Mouse (Mus musculus) embryonic facial prominence, embryonic 10.5 days (tissue): ENCODE measurements around the gene Tnks2. TPM values are rescaled to one million over a fixed set of nuclear protein-coding genes. Genes with fewer than 3 reads are reported as not detected.
"Not testable (repeated sequence)": the region's sequence is repeated elsewhere in the genome, so short reads cannot be mapped to it uniquely, and the experiment has no call there.

Experiments
- DNase-seq: peaks from one replicate; pipeline ENCODE4 v3.0.0-alpha.2; 2017; ENCODE audit warnings: low spot score
- H3K27ac ChIP-seq: fragments of 300-500 bp; sonication (generic); replicated peaks from 2 replicates; pipeline ENCODE4 v1.5.1; 2016; ENCODE audit warnings: mild to moderate bottlenecking
- H3K27me3 ChIP-seq: fragments of 300-500 bp; sonication (generic); replicated peaks from 2 replicates; pipeline ENCODE4 v1.6.1; 2016; ENCODE audit warnings: low read depth, mild to moderate bottlenecking; ENCODE audit not compliant: poor library complexity, severe bottlenecking
- H3K36me3 ChIP-seq: fragments of 300-500 bp; sonication (generic); replicated peaks from 2 replicates; pipeline ENCODE4 v1.6.1; 2016; ENCODE audit warnings: mild to moderate bottlenecking, moderate library complexity
- H3K4me1 ChIP-seq: fragments of 300-500 bp; sonication (generic); 2 replicates; pipeline ENCODE4 v1.6.1; 2016
- H3K4me3 ChIP-seq: fragments of 300-500 bp; sonication (generic); 2 replicates; pipeline ENCODE4 v1.5.1; 2016; ENCODE audit warnings: mild to moderate bottlenecking, moderate library complexity
- H3K9me3 ChIP-seq: fragments of 300-500 bp; sonication (generic); 2 replicates; pipeline ENCODE4 v1.6.1; 2016; ENCODE audit warnings: mild to moderate bottlenecking
- WGBS: fragments of 180-500 bp; shearing (Covaris S2); methylation state at CpG from one replicate; pipeline ENCODE4 v1.1.7; 2016; 5-methylcytosine and 5-hydroxymethylcytosine counted together
- polyA plus RNA-seq: library from polyadenylated mRNA; unstranded; fragments of >200 nt; fragmentation: Nextera tagmentation; extraction: Ambion mirVana; gene quantifications from 2 replicates; pipeline ENCODE4 v1.2.1, GENCODE M21; 2016

Gene Tnks2
- polyA plus RNA-seq, 1 experiment from 2014 or later: 60.3 TPM

DNA sequence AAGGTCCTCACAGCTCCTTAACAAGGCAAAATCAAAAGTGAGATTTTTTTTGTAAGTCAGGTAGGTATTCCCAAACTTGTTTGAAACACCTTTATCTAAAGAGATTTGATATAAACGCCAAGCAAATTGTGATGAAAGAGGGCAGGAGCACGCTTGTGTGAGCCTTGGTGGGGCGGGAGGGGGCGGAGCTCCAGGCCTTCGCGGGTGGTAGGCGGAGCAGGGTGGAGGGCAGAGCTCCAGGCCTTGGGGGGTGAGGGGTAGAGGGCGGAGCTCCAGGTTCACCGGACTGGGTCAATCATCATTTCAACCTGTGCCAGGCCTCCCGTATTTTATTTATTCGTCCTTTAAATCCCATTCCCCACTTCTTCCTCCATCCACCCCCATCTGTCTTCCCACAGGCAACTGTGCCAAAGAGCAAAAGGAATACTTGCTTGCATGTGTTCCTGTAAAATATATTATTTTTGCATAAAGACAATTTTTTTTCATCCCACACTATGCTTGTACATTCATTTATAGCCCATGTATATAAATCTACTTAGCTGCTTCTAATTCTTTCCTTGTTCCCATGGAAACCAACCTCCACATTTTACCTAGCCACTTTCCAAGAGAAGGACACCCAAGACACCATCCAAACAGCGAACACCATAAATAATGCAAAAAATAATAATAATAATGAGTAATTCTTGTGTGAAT, 24.4 kb upstream of the Tnks2 start:
- Histone ChIP-seq H3K9me3 (no peaks in the 10 kb centered on the region), H3K4me1 (no peaks in the 10 kb centered on the region), H3K27me3 (no peaks in the 10 kb centered on the region), H3K36me3 (no peaks in the 10 kb centered on the region), H3K4me3 (no peak overlapping the region), H3K27ac (no peak overlapping the region)
- no peak for DNase-seq
- WGBS: 35% methylated on average over 12 of the region's 12 CpGs

DNA sequence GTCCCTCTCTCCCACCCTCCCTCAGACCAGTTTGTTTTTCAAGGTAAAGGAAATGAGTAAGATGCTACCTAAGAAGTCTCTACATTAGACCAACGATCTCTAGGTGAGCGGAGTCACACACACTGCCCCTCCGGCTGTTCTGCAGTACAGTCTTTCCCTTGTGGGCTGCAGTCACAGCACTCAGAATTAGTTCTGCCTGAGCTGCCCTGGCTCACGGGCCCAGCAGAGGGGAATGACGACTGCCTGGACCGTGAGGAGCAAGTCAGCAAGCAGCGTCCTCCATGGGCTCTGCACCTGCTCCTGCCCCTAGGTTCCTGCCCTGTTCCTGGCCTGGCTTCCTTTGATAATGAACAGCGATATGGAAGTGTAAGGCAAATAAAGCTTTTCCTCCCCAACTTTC, 22.0 kb upstream of the Tnks2 start:
- WGBS: 52% methylated on average over 8 of the region's 8 CpGs
- H3K4me1 ChIP-seq: peaks cover 5% of the 10 kb centered on the region; the same call in 1 of the 2 replicates
- H3K36me3 ChIP-seq: no peaks in the 10 kb centered on the region
- H3K9me3 ChIP-seq: no peaks in the 10 kb centered on the region
- DNase-seq: no peak
- H3K27me3 ChIP-seq: peaks cover 8% of the 10 kb centered on the region
- H3K4me3 ChIP-seq: no peak overlapping the region
- no peak overlapping the region for H3K27ac ChIP-seq

DNA sequence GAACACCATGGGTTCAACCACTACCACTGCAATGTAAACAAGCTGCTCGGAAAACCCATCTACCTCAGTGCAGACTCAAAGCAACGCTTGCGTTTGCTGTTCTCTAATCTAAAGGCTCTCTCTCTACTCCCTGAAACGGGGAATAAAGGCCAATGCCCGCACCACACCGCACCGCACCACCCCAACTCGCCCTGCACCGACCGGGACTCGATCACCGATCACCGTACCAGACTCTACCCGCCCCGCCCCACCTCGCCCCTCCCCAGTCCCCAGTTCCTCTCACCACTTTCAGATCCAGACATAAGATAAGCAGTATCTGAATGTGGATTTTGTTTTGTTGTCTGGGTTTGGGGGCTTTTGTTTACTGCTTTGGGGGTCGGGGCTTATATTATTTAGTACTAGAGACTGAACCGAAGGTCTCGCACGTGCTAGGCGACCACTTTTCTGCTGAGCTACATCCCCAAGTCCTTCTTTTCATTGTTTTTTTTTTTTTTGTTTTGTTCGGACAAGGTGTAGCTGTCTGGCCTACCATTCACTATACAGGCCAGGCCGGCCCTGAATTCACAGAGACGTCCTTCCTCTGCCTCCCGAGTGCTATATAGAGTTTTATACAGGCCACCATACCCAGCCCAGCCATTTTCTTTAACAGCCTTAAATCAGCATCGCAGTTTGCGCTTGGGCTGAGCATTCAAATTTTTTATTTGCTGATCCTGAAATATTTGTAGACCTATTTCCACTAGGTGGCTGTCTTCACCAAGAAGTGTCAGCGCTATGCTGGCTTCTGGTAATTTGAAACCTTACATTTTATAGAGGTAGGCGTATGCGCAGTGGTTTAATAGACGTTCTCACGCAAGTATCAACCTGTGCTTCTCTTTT, 18.4 kb upstream of the Tnks2 start:
- H3K27me3 ChIP-seq: peaks cover 14% of the 10 kb centered on the region
- peak overlapping the region; percentile 45 for H3K4me3 ChIP-seq
- H3K36me3 ChIP-seq: no peaks in the 10 kb centered on the region
- H3K4me1 ChIP-seq: peaks cover 12% of the 10 kb centered on the region
- no peaks in the 10 kb centered on the region for H3K9me3 ChIP-seq
- H3K27ac ChIP-seq: no peak overlapping the region
- peak; percentile 37 for DNase-seq
- WGBS: 17% methylated on average over 32 of the region's 32 CpGs

DNA sequence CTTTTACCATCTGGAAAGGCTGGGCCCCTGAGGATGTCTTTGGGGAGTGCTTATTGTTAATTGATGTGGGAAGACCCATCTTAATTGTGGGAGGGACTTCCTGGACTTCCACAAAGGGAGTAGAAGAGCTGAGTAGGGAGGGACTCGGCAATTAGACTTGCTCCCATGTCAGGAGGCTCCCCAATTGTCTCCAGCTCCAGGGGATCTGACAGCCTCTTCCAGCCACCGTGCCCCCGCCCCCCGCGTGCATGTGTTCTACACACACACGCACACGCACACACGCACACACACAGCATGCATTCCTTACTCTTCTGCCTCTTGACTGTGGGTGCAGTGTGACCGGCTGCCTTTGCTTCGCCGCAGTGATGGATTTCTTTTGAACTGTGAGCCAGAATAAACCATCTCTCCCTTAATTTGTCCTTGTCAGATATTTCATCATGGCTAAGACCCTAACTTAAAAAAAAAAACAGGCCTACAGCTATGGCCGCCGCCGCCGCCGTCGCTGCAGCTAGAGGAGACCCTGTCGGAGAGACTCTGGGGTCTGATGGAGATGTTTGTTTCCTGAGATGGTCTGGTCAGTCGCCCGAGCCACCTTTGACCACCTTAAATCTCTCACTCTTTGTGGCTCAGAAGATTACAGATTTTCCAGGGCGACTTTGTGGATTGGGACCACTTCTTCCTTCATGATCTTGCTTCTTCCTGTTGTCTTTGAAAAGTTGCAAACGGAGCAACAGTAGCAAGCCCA, 15.7 kb upstream of the Tnks2 start:
- WGBS: 6% methylated on average over 22 of the region's 22 CpGs
- Histone ChIP-seq H3K36me3 (no peaks in the 10 kb centered on the region), H3K4me1 (peaks cover 12% of the 10 kb centered on the region), H3K4me3 (peak overlapping the region; percentile 58), H3K27me3 (peaks cover 14% of the 10 kb centered on the region), H3K27ac (peak overlapping the region; percentile 65), H3K9me3 (no peaks in the 10 kb centered on the region)
- DNase-seq: peak; percentile 64

DNA sequence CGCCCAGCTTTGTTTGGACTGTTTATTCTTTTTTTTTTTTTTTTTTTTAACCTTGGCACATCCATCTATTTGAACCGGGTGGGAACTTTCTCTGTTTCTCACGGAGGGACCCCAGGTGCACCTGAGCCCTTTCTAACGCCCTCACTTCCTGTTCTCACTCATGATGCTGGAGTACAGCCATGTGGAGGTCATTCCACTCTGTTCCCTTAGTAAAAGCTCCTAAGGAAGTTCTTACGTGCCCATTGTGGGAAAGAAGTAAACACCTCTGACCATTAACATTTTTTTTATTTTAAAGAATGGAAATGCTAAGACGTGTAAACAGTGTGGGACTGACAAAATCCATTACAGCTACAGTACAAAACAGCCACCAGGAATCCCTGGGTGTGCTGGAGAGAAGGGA, 14.8 kb upstream of the Tnks2 start:
- WGBS: 78% methylated on average over 6 of the region's 6 CpGs
- H3K27ac ChIP-seq: no peak overlapping the region
- H3K9me3 ChIP-seq: no peaks in the 10 kb centered on the region
- H3K4me3 ChIP-seq: no peak overlapping the region
- no peaks in the 10 kb centered on the region for H3K36me3 ChIP-seq
- H3K4me1 ChIP-seq: peaks cover 12% of the 10 kb centered on the region
- peaks cover 14% of the 10 kb centered on the region for H3K27me3 ChIP-seq
- no peak for DNase-seq

- Histone ChIP-seq H3K4me3 (no peak overlapping the region), H3K36me3 (no peaks in the 10 kb centered on the region), H3K27me3 (peaks cover 8% of the 10 kb centered on the region), H3K9me3 (no peaks in the 10 kb centered on the region), H3K27ac (no peak overlapping the region), H3K4me1 (peaks cover 8% of the 10 kb centered on the region)
- no peak for DNase-seq
- WGBS: 80% methylated on average over 4 of the region's 4 CpGs
Observed at GRCm38 (mm10) chr19:36820469-36820868, 13.6 kb upstream of the Tnks2 start.

DNA sequence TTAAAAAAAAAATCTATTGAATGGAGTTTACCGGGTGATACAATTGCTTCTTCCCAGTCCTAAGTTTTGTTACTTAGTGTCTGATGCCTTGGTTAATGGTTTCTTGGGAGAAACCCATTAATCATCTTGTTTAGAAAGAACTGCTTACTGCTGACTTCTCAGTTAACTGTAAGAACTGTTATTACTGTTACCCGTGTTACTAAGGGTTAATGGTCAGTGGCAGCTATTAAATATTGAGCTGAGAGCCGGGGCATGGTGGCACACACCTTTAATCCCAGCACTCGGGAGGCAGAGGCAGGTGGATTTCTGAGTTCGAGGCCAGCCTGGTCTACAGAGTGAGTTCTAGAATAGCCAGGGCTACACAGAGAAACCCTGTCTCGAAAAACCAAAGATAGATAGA, 12.7 kb upstream of the Tnks2 start:
- H3K4me3 ChIP-seq, H3K4me1 ChIP-seq, H3K27ac ChIP-seq, H3K36me3 ChIP-seq, DNase-seq, H3K9me3 ChIP-seq, H3K27me3 ChIP-seq: not testable (repeated sequence)
- 85% methylated on average over 6 of the region's 6 CpGs for WGBS

DNA sequence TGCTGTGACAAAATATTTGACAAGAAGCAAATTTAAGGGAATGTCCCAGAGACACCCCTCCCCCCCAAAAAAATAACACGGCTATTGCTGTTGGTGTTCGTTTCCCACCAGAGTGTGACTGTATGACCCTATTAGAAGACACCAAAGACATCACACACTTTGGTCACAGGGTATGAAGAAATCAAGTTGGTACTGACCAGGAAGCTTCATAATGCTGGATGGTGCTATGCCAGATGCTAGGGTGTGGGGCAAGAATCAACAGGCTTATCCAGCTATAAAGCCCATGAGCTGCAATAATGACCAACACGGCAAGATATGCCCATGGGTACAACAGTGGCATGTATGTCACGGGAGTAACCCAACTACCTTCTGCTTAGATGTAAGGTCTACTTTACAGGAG, 11.3 kb upstream of the Tnks2 start:
- no peaks in the 10 kb centered on the region for H3K36me3 ChIP-seq
- H3K27me3 ChIP-seq: no peaks in the 10 kb centered on the region
- no peaks in the 10 kb centered on the region for H3K9me3 ChIP-seq
- H3K27ac ChIP-seq: no peak overlapping the region
- peaks cover 8% of the 10 kb centered on the region; the same call in 1 of the 2 replicates for H3K4me1 ChIP-seq
- 91% methylated on average over 4 of the region's 4 CpGs for WGBS
- H3K4me3 ChIP-seq: no peak overlapping the region
- DNase-seq: no peak

GRCm38 (mm10) chr19:36827650-36828049, 6.4 kb upstream of the Tnks2 start:
- WGBS: 90% methylated on average over 5 of the region's 5 CpGs
- Histone ChIP-seq H3K27ac (no peak overlapping the region), H3K27me3 (no peaks in the 10 kb centered on the region), H3K36me3 (no peaks in the 10 kb centered on the region), H3K9me3 (no peaks in the 10 kb centered on the region), H3K4me1 (no peaks in the 10 kb centered on the region), H3K4me3 (no peak overlapping the region)
- DNase-seq: no peak

DNA sequence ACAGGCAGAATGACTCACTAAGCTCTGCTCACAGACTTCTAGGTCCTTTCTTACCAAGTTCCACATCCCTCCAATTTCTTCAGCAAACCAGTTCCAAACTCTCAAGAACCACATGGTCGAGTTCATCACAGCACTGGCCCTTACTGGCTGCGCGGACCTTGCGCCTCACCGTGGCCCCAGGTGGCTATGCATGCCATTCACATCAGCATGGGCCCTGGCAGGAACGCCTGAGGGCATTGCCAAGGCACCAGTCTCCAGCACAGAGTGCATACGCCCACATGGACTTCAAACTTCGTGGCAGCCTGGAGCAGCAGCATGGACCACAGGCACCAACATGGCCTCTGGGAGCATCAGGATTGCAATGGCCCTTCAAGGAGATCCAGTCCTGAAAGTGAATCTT, 5.7 kb upstream of the Tnks2 start:
- Histone ChIP-seq H3K4me3 (no peak overlapping the region), H3K4me1 (peaks cover 6% of the 10 kb centered on the region), H3K36me3 (no peaks in the 10 kb centered on the region), H3K27ac (no peak overlapping the region), H3K27me3 (no peaks in the 10 kb centered on the region), H3K9me3 (no peaks in the 10 kb centered on the region)
- WGBS: 59% methylated on average over 8 of the region's 8 CpGs
- no peak for DNase-seq

GRCm38 (mm10) chr19:36832951-36833787, 863 bp upstream of the Tnks2 start:
- Histone ChIP-seq H3K4me1 (peaks cover 21% of the 10 kb centered on the region), H3K27me3 (no peaks in the 10 kb centered on the region), H3K9me3 (no peaks in the 10 kb centered on the region), H3K4me3 (peak overlapping the region; percentile 94), H3K36me3 (peaks cover 4% of the 10 kb centered on the region), H3K27ac (peak overlapping the region; percentile 98)
- 5% methylated on average over 19 of the region's 19 CpGs for WGBS
- peak; percentile 64 for DNase-seq
